Mouse (Mus musculus) forebrain, embryonic 13.5 days (tissue): ENCODE data around the gene Tmem17. TPM values are rescaled to one million over a fixed set of nuclear protein-coding genes. Genes with fewer than 3 reads are reported as not detected.
A peak's percentile ranks its signal among the peaks of the same experiment; 100 is the strongest.

ENCODE experiments used
- ATAC-seq: fragments of 200-750 bp; cut with Nextera tagmentation; 2 replicates; pipeline ENCODE4 v1.8.0; 2017
- H3K27ac ChIP-seq: fragments of 300-500 bp; sonication (generic); 2 replicates; pipeline ENCODE4 v1.5.1; 2015; ENCODE audit warnings: inconsistent platforms, mild to moderate bottlenecking, moderate library complexity
- H3K27me3 ChIP-seq: fragments of 300-500 bp; sonication (generic); 2 replicates; pipeline ENCODE4 v1.6.1; 2015; ENCODE audit warnings: mild to moderate bottlenecking, inconsistent platforms
- H3K36me3 ChIP-seq: fragments of 300-500 bp; sonication (generic); 2 replicates; pipeline ENCODE4 v1.6.1; 2015; ENCODE audit warnings: mild to moderate bottlenecking, inconsistent platforms; ENCODE audit not compliant: poor library complexity, severe bottlenecking
- H3K4me1 ChIP-seq: fragments of 300-500 bp; sonication (generic); 2 replicates; pipeline ENCODE4 v1.6.1; 2015; ENCODE audit warnings: inconsistent platforms
- H3K4me2 ChIP-seq: fragments of 300-500 bp; sonication (generic); 2 replicates; pipeline ENCODE4 v1.6.1; 2015; ENCODE audit warnings: inconsistent platforms, mild to moderate bottlenecking, moderate library complexity
- H3K4me3 ChIP-seq: fragments of 300-500 bp; sonication (generic); 2 replicates; pipeline ENCODE4 v1.5.1; 2015; ENCODE audit warnings: mild to moderate bottlenecking, inconsistent platforms
- H3K9ac ChIP-seq: fragments of 300-500 bp; sonication (generic); 2 replicates; pipeline ENCODE4 v1.6.1; 2015; ENCODE audit warnings: mild to moderate bottlenecking, inconsistent platforms
- H3K9me3 ChIP-seq: fragments of 300-500 bp; sonication (generic); replicated peaks from 2 replicates; pipeline ENCODE4 v1.6.1; 2016; ENCODE audit warnings: inconsistent platforms
- WGBS: fragments of 180-500 bp; shearing (Covaris S2); methylation state at CpG from one replicate; pipeline ENCODE4 v1.1.7; 2015; 5-methylcytosine and 5-hydroxymethylcytosine counted together
- polyA plus RNA-seq: library from polyadenylated mRNA; unstranded; fragments of >200 nt; fragmentation: Nextera tagmentation; extraction: Ambion mirVana; gene quantifications from 2 replicates; pipeline ENCODE4 v1.2.1, GENCODE M21; 2015

Tmem17 gene
- 15.3 and 17.3 TPM in 2 replicates for polyA plus RNA-seq

- no peaks in the 10 kb centered on the region for H3K27me3 ChIP-seq
- no peaks in the 10 kb centered on the region for H3K4me1 ChIP-seq
- WGBS, result under 1% methylated on average over 61 of the region's 73 CpGs
- H3K9ac ChIP-seq, result peak within 1 kb of the TSS; percentile 88
- ATAC-seq, result peak; percentile 95
- peak within 1 kb of the TSS; percentile 72 for H3K4me3 ChIP-seq
- H3K36me3 ChIP-seq, result peaks cover 6% of the 10 kb centered on the region; the same call in 1 of the 2 replicates
- H3K9me3 ChIP-seq, result no peaks in the 10 kb centered on the region; the same call in 1 of the 2 replicates
- H3K27ac ChIP-seq, result peak within 1 kb of the TSS; percentile 95
- H3K4me2 ChIP-seq, result peak within 1 kb of the TSS; percentile 69
Measured at GRCm38 (mm10) chr11:22512038-22513001, at the start of gene Tmem17. TSS of gene Tmem17 (plus strand) at chr11:22512088.

DNA sequence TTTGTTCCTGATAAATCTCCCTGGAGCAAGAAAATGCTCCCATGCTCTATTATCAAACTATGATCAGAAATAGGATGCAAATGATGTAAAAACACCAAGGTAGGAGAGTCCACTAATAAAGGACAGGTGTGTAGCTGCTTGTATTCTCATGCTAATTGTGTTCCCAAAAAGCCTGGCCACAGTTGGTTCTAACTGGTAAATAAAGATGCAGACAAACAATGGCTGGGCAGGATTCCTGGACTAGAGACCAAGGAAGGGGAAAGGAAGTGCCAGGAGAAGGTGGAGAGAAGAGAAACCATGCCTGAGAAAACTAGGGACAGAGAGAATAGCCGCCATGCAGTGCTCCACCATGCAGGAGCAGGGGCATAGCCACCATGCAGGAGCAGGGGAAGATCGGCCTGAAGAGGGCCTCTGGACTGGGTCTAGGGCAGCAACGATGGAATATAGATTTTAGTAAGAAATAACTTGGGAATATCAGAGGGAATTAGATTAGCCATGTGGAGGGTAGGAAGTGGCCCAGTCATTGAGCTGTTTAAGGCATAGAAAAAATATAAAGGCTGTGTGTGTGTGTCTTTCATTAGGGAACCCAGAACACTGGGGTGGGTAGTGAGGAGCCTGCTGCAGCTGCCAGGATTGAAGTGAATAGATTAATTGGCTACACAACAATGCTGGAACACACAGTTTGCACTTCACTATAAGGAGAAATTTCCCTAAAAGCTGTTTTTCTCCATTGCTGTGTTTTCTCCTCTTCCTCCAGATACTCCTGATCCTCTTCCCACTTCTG is 31.9 kb upstream of the Tmem17 start:
- Histone ChIP-seq H3K9me3 (no peaks in the 10 kb centered on the region), H3K36me3 (no peaks in the 10 kb centered on the region), H3K27me3 (no peaks in the 10 kb centered on the region), H3K9ac (no peak overlapping the region), H3K4me3 (no peak overlapping the region), H3K4me1 (peaks cover 21% of the 10 kb centered on the region), H3K27ac (no peak overlapping the region), H3K4me2 (no peak overlapping the region)
- ATAC-seq, result peak; percentile 85
- WGBS, result 43% methylated on average over 3 of the region's 3 CpGs

GRCm38 (mm10) chr11:22481639-22482361 is 30.1 kb upstream of the Tmem17 start:
- H3K4me3 ChIP-seq, result no peak overlapping the region
- no peak for ATAC-seq
- peaks cover 21% of the 10 kb centered on the region for H3K4me1 ChIP-seq
- WGBS, result 84% methylated on average over 1 of the region's 1 CpGs
- H3K4me2 ChIP-seq, result no peak overlapping the region
- H3K9ac ChIP-seq, result no peak overlapping the region
- H3K27ac ChIP-seq, result no peak overlapping the region
- H3K36me3 ChIP-seq, result no peaks in the 10 kb centered on the region
- no peaks in the 10 kb centered on the region for H3K27me3 ChIP-seq
- H3K9me3 ChIP-seq, result no peaks in the 10 kb centered on the region

DNA sequence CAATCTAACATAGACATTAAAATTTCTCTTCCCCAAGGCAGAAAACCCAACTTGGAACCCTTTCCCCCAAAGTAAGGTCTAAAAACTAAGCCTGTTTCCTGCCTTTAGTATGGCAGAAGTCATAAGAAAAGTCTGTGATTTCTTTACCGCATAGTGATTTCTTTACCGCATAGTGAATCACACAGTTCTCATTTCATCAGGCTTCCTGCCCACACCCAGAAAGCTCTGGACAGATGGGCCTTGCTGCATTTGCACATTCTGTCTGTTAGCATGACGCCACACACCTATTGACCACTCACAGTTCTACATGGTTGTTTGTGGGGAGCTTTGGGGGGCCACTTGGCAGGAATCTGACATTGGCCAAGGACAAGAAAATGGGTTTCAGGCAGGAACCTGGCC is 29.5 kb upstream of the Tmem17 start:
- Histone ChIP-seq H3K36me3 (no peaks in the 10 kb centered on the region), H3K4me1 (peaks cover 21% of the 10 kb centered on the region), H3K27ac (no peak overlapping the region), H3K9ac (no peak overlapping the region), H3K4me3 (no peak overlapping the region), H3K9me3 (no peaks in the 10 kb centered on the region), H3K27me3 (no peaks in the 10 kb centered on the region), H3K4me2 (no peak overlapping the region)
- WGBS, result 96% methylated on average over 3 of the region's 3 CpGs
- ATAC-seq, result no peak

GRCm38 (mm10) chr11:22493694-22494319 is 18.1 kb upstream of the Tmem17 start:
- Histone ChIP-seq H3K36me3 (no peaks in the 10 kb centered on the region), H3K4me2 (no peak overlapping the region), H3K27ac (no peak overlapping the region), H3K4me1 (no peaks in the 10 kb centered on the region), H3K9ac (no peak overlapping the region), H3K4me3 (no peak overlapping the region), H3K27me3 (no peaks in the 10 kb centered on the region), H3K9me3 (no peaks in the 10 kb centered on the region)
- 71% methylated on average over 2 of the region's 2 CpGs for WGBS
- ATAC-seq, result no peak

GRCm38 (mm10) chr11:22494941-22495340 is 16.9 kb upstream of the Tmem17 start:
- Histone ChIP-seq H3K4me3 (no peak overlapping the region), H3K27me3 (no peaks in the 10 kb centered on the region), H3K27ac (no peak overlapping the region), H3K4me2 (no peak overlapping the region), H3K9me3 (no peaks in the 10 kb centered on the region), H3K36me3 (no peaks in the 10 kb centered on the region), H3K9ac (no peak overlapping the region), H3K4me1 (no peaks in the 10 kb centered on the region)
- no peak for ATAC-seq

GRCm38 (mm10) chr11:22499396-22499795 is 12.5 kb upstream of the Tmem17 start:
- WGBS, result 42% methylated on average over 6 of the region's 6 CpGs
- H3K4me3 ChIP-seq, result no peak overlapping the region
- no peak for ATAC-seq
- H3K4me1 ChIP-seq, result no peaks in the 10 kb centered on the region
- H3K9me3 ChIP-seq, result no peaks in the 10 kb centered on the region
- H3K27me3 ChIP-seq, result no peaks in the 10 kb centered on the region
- H3K27ac ChIP-seq, result no peak overlapping the region
- H3K4me2 ChIP-seq, result no peak overlapping the region
- no peak overlapping the region for H3K9ac ChIP-seq
- H3K36me3 ChIP-seq, result no peaks in the 10 kb centered on the region

DNA sequence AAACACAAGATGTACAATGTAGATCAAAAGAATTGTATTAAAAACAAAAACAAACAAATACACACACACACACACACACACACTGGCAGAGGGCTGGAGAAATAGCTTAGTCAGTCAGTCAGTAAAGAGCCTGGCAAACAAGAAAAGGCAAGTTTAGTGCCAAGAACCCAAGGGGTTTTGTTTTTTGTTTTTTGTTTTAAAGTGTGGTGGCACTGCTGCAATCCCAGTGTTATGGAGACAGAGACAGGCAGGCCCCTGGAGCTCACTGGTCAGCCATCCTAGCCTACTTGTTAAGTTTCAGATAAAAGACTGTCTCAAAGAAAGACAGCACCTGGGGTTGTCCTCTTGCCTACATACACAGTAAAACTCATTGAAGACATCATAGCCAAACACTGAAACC is 12.0 kb upstream of the Tmem17 start:
- Histone ChIP-seq H3K27me3 (no peaks in the 10 kb centered on the region), H3K4me1 (no peaks in the 10 kb centered on the region), H3K36me3 (no peaks in the 10 kb centered on the region), H3K9me3 (no peaks in the 10 kb centered on the region), H3K9ac (no peak overlapping the region), H3K4me2 (no peak overlapping the region), H3K4me3 (no peak overlapping the region), H3K27ac (no peak overlapping the region)
- ATAC-seq, result no peak

- Histone ChIP-seq H3K4me2 (no peak overlapping the region), H3K27ac (no peak overlapping the region), H3K27me3 (no peaks in the 10 kb centered on the region), H3K9me3 (no peaks in the 10 kb centered on the region), H3K4me3 (no peak overlapping the region), H3K36me3 (no peaks in the 10 kb centered on the region), H3K4me1 (no peaks in the 10 kb centered on the region), H3K9ac (no peak overlapping the region)
- ATAC-seq, result no peak
- WGBS, result 91% methylated on average over 9 of the region's 9 CpGs
Measured at GRCm38 (mm10) chr11:22500771-22501566, 10.9 kb upstream of the Tmem17 start.

- H3K27me3 ChIP-seq, result no peaks in the 10 kb centered on the region
- H3K4me2 ChIP-seq, result peak overlapping the region; percentile 69
- peak; percentile 7; the same call in 1 of the 2 replicates for ATAC-seq
- H3K4me3 ChIP-seq, result peak overlapping the region; percentile 72
- H3K27ac ChIP-seq, result peak overlapping the region; percentile 95
- no peaks in the 10 kb centered on the region for H3K4me1 ChIP-seq
- H3K9me3 ChIP-seq, result no peaks in the 10 kb centered on the region; the same call in 1 of the 2 replicates
- H3K36me3 ChIP-seq, result peaks cover 10% of the 10 kb centered on the region; the same call in 1 of the 2 replicates
- WGBS, result 31% methylated on average over 11 of the region's 11 CpGs
- H3K9ac ChIP-seq, result peak overlapping the region; percentile 88
Measured at GRCm38 (mm10) chr11:22513075-22513474, 1.2 kb downstream of the Tmem17 start.

DNA sequence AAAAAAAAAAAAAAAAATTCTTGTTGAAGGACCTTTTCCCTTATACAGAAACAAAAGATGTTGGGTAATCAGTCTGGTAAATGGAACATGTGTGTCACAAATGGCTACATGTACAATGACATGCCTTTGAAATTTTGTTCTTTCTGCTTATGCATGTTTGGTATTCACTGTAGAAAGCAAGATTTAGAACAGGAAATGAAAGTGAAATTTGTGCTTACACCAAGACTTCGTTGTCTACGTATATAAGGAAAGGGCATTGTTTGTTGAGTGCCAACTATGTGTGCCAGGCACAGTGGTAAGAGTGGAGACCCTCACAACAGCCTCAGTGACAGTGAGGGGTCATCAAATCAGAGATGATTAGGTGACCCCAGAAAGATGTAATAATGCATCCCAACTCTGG is 3.2 kb downstream of the Tmem17 start:
- 94% methylated on average over 2 of the region's 2 CpGs for WGBS
- ATAC-seq, result no peak

More for the DNA sequence above, 3.2 kb downstream of the Tmem17 start:
- H3K4me1 ChIP-seq, result no peaks in the 10 kb centered on the region
- H3K9ac ChIP-seq, result no peak overlapping the region
- H3K27ac ChIP-seq, result no peak overlapping the region
- H3K9me3 ChIP-seq, result peaks cover under 1% of the 10 kb centered on the region; the same call in 1 of the 2 replicates
- no peaks in the 10 kb centered on the region for H3K27me3 ChIP-seq
- H3K4me2 ChIP-seq, result no peak overlapping the region
- no peak overlapping the region for H3K4me3 ChIP-seq
- peaks cover 28% of the 10 kb centered on the region for H3K36me3 ChIP-seq
